Mouse (Mus musculus): ENCODE data around the gene Bend6. TPM values are rescaled to one million over a fixed set of nuclear protein-coding genes. Genes with fewer than 3 reads are reported as not detected.
A peak's percentile ranks its signal among the peaks of the same experiment; 100 is the strongest.
"Not testable (repeated sequence)": the region's sequence is repeated elsewhere in the genome, so short reads cannot be mapped to it uniquely, and the experiment has no call there.

Bend6 gene
- polyA plus RNA-seq, 1 experiment from 2014 or later: 3.1 TPM

DNA sequence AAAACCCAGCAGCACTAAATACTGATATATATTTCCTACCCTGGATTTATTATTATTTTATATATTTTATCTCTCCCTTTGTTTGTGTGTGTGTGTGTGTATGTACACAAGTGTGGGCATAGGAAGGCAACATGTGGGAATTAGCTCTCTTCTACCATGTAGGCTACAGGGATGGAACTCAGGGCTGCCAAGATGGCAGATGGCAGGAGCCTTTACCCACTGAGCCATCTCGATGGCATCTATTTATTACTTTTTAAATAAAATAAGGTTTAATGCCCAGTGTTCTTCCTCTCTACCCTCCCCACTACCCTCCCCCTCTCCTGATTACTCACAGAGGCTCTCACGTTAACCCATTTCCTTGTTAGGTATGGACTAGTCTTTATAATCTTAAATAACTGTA lies 38.6 kb downstream of the Bend6 start:
- H3K9ac ChIP-seq (replicated peaks): no peak overlapping the region
- no peak for ATAC-seq (ENCODE audit: low FRiP score, low read depth)
- no peaks in the 10 kb centered on the region for H3K36me3 ChIP-seq
- H3K27ac ChIP-seq (replicated peaks): no peak overlapping the region
- H3K4me2 ChIP-seq (replicated peaks): no peak overlapping the region
- no peaks in the 10 kb centered on the region for H3K9me3 ChIP-seq
- 86% methylated on average over 2 of the region's 2 CpGs for WGBS
- no peaks in the 10 kb centered on the region for H3K27me3 ChIP-seq
- H3K4me1 ChIP-seq: no peaks in the 10 kb centered on the region
- no peak overlapping the region for H3K4me3 ChIP-seq

DNA sequence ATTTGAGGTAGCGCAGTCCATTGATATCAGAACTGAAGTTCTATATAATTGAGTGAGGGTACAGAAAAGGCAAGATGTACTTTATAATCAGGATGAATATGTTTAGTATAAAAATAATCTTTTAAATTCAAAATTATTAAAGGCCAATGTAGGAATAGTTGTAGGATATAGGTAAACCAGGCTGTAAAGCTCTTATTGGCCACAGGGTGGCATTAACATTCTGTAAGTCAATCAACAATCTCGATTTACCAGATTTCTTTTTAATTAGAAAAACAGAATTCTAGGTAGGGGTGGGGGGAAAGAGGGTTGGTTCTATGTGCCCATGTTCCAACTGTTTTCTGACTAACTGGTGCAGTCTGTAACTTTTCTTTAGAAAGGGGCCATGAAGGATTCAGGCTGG lies 60.8 kb downstream of the Bend6 start:
- H3K27ac ChIP-seq (replicated peaks): no peak overlapping the region
- H3K4me2 ChIP-seq (replicated peaks): no peak overlapping the region
- ATAC-seq (ENCODE audit: low FRiP score, low read depth): no peak
- H3K9ac ChIP-seq (replicated peaks): no peak overlapping the region
- no peak overlapping the region for H3K4me3 ChIP-seq
- H3K36me3 ChIP-seq: no peaks in the 10 kb centered on the region
- no peaks in the 10 kb centered on the region for H3K4me1 ChIP-seq
- WGBS: 94% methylated on average over 2 of the region's 2 CpGs
- H3K9me3 ChIP-seq: no peaks in the 10 kb centered on the region
- no peaks in the 10 kb centered on the region for H3K27me3 ChIP-seq

DNA sequence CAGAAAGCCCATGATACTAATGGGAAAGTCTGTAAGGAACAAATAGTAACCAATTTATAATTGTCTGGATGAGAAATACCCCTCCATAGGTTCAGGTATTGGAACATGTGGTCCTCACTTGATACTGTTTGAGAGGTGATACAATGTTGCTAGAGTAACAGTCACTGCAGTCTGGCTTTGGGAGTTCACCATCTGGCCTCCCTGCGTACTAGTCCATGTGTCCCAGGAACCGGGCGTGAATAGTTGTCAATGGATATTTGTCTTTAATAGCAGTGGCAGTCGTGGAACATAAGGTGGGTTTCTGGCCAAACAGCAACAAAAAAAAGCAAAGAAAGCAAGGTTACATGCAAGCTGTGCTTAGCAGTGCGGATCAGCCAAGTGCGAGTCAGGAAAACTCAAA lies 63.8 kb downstream of the Bend6 start:
- H3K4me1 ChIP-seq: no peaks in the 10 kb centered on the region
- ATAC-seq (ENCODE audit: low FRiP score, low read depth): no peak

DNA sequence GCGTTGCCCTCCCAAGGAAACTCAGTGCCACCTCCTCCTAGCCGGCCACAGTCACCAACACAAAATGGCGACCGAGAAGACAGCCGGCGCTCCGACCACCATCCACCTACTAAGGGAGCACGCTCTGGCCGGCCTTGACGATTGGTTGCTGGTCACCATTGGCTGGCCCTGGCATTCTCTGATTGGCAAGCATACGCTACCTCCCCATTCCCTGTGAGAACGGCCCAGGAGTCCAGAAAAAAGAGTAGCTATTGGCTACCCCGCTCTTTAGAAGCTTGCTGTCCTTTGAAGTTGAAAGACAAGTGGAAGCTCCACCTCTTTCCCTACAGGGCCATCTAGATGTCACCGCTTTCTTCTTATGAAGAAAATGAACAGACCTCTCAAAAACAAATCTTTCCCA lies 68.7 kb downstream of the Bend6 start:
- H3K4me1 ChIP-seq; H3K9me3 ChIP-seq; H3K4me2 ChIP-seq (replicated peaks); H3K36me3 ChIP-seq; ATAC-seq (ENCODE audit: low FRiP score, low read depth); H3K9ac ChIP-seq (replicated peaks); H3K27me3 ChIP-seq; H3K27ac ChIP-seq (replicated peaks); H3K4me3 ChIP-seq: not testable (repeated sequence)
- 95% methylated on average over 14 of the region's 14 CpGs for WGBS

More for the DNA sequence above, 63.8 kb downstream of the Bend6 start:
- Histone ChIP-seq H3K4me2 (replicated peaks) (no peak overlapping the region), H3K9ac (replicated peaks) (no peak overlapping the region), H3K4me3 (no peak overlapping the region), H3K27ac (replicated peaks) (no peak overlapping the region), H3K27me3 (no peaks in the 10 kb centered on the region), H3K36me3 (no peaks in the 10 kb centered on the region), H3K9me3 (no peaks in the 10 kb centered on the region)
- 79% methylated on average over 6 of the region's 6 CpGs for WGBS

DNA sequence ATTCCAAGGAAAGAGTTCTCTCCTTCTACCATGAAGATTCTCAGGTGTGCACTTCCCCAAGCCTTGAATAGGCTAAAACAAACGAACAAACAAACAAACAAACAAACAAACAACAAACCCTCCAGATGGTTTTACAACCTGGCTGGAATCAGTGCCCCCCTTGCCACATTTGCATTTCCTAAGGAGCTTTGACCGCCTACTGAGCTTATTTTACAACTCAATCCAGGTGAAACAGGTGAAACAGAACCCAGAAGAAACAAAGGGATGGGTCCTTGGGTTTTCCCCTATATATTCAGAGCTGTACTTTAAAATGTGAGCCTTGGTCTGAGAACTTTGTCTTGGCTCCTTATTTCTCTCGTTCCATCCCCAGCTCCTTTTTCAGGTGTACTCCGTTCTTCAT lies 77.0 kb downstream of the Bend6 start:
- 70% methylated on average over 4 of the region's 4 CpGs for WGBS
- no peak overlapping the region for H3K9ac ChIP-seq (replicated peaks)
- 0 out of 2 replicates have a peak, but pooled peaks cover 4% of the 10 kb centered on the region for H3K9me3 ChIP-seq
- H3K4me3 ChIP-seq: no peak overlapping the region
- H3K4me1 ChIP-seq: no peaks in the 10 kb centered on the region
- no peaks in the 10 kb centered on the region for H3K36me3 ChIP-seq
- H3K27me3 ChIP-seq: no peaks in the 10 kb centered on the region
- no peak overlapping the region for H3K27ac ChIP-seq (replicated peaks)
- ATAC-seq (ENCODE audit: low FRiP score, low read depth): no peak
- H3K4me2 ChIP-seq (replicated peaks): no peak overlapping the region

DNA sequence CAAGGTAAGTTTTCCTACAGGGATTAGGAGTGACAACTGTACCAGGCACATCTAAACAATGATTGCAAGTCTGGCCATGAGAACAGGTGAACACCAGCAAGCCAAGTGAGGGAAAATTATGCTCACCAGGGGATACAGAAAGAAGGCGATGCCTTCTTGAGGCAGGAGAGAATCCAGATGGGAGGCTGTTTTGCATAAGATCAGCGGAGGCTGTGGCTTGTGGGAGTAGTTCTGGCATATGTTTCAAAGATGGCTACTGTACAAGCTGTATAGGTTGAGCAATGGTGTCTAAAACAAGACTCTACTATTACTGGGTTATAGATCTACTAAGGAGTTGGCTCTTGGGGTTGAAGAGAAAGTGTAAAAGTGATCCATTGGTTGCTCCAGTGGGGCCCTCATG lies 89.7 kb downstream of the Bend6 start:
- peaks cover 2% of the 10 kb centered on the region; the same call in 1 of the 2 replicates for H3K36me3 ChIP-seq
- no peaks in the 10 kb centered on the region for H3K27me3 ChIP-seq
- 70% methylated on average over 2 of the region's 2 CpGs for WGBS
- H3K9ac ChIP-seq (replicated peaks): no peak overlapping the region
- ATAC-seq (ENCODE audit: low FRiP score, low read depth): no peak
- no peaks in the 10 kb centered on the region for H3K9me3 ChIP-seq
- H3K4me2 ChIP-seq (replicated peaks): no peak overlapping the region
- peaks cover 6% of the 10 kb centered on the region for H3K4me1 ChIP-seq
- no peak overlapping the region for H3K4me3 ChIP-seq
- H3K27ac ChIP-seq (replicated peaks): no peak overlapping the region

DNA sequence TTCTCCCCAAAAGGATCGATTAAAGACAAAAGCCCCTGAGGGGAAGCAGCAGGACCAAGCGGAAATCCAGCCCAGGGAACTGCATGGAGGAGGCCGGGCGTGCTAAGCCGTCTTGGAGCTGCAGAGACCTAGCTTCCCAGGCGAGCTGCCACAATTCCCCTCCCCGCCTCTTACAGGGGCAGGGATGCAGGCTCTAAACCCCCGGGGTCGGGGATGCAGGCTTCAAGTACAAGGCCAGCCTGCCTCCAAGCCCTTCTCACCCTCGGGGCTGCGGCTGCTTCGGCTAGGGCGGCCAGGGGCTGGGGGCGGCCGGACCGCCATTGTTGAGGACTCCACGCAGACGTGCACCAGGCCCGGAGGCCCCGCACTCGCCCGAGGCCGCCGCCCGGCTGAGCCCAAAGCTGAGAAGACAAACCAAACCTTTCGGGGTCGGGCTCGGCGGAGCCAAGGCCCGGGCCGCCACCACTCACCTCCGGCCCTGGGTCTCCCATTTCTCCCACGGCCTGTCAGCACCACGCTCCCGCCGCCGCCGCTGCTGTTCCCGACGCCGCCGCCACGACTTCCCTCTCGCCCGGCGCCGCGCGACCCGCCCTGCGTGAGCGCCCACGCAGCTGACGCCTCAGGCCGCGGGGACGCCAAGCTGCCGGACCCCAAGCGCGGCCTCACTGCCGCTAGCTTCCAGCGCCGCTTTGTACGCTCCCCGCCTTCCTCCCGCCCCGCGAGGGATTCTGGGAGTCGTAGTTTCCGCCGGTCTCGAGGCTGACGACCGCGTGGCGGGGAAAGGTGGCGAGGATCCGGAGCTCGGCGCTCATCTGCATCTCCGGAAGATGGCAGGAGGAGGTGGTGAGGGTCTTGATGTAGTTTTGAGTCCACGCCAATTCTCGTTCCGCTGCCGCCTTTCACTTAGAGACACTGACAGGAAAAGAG lies 93.5 kb downstream of the Bend6 start, which contains the start of gene Zfp451:
Zfp451 (minus strand) TSS at position 728 of the 927 bp plus-strand sequence.
- peak within 1 kb of the TSS; percentile 95 for H3K27ac ChIP-seq (replicated peaks)
- H3K4me3 ChIP-seq: peak within 1 kb of the TSS; percentile 94
- H3K36me3 ChIP-seq: peaks cover 34% of the 10 kb centered on the region
- no peaks in the 10 kb centered on the region for H3K27me3 ChIP-seq
- ATAC-seq (ENCODE audit: low FRiP score, low read depth): peak; percentile 93
- peak within 1 kb of the TSS; percentile 97 for H3K9ac ChIP-seq (replicated peaks)
- no peaks in the 10 kb centered on the region for H3K9me3 ChIP-seq
- peak within 1 kb of the TSS; percentile 79 for H3K4me2 ChIP-seq (replicated peaks)
- peaks cover 15% of the 10 kb centered on the region for H3K4me1 ChIP-seq
- under 1% methylated on average over 73 of the region's 85 CpGs for WGBS

DNA sequence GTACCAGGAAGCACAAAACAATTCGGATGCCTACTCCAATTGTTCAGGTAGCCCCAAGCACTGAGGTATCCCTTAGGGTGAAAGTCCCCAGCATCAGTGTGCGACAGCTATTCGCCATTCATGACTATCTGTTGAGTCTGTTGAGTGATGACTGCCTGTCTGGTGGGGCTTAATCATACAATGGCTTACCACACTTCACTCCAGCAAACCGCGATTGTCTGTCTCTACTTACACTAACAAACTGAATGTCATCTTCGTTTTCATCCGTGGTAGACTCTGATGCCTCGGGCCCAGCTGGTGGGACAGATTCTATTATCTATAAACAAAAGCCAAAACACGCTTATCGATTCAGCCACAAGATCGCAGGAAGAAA lies 94.1 kb downstream of the Bend6 start:
- 10% methylated on average over 11 of the region's 11 CpGs for WGBS
- H3K4me2 ChIP-seq (replicated peaks): peak overlapping the region; percentile 79
- H3K27me3 ChIP-seq: no peaks in the 10 kb centered on the region
- peak; percentile 20 for ATAC-seq (ENCODE audit: low FRiP score, low read depth)
- H3K4me1 ChIP-seq: peaks cover 15% of the 10 kb centered on the region
- peaks cover 38% of the 10 kb centered on the region for H3K36me3 ChIP-seq
- no peaks in the 10 kb centered on the region for H3K9me3 ChIP-seq
- H3K4me3 ChIP-seq: peak overlapping the region; percentile 94
- H3K9ac ChIP-seq (replicated peaks): peak overlapping the region; percentile 97
- peak overlapping the region; percentile 95 for H3K27ac ChIP-seq (replicated peaks)

DNA sequence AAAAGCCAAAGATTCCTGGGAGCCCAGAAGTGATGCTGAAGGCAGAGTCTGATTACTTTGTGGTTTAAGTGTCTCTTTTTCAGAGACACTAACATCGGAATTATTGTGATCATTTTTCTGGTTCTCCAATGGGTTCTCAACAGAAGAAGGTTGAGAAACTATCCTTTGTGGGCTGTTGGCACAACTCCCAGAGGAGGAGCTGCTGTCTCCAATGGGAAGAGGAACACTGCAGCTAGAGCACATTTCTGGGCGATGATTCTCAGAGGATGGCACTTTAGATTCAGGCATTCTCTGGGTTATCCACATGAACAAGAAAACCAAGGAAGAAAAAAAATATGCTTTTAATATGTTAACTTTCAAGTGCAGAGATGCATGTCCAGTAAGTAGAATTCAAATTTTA lies 104.3 kb downstream of the Bend6 start:
- Histone ChIP-seq H3K27me3 (no peaks in the 10 kb centered on the region), H3K9me3 (no peaks in the 10 kb centered on the region), H3K4me2 (replicated peaks) (no peak overlapping the region), H3K4me3 (no peak overlapping the region), H3K4me1 (no peaks in the 10 kb centered on the region), H3K36me3 (peaks cover 66% of the 10 kb centered on the region), H3K27ac (replicated peaks) (no peak overlapping the region), H3K9ac (replicated peaks) (no peak overlapping the region)
- ATAC-seq (ENCODE audit: low FRiP score, low read depth): no peak
- 98% methylated on average over 2 of the region's 2 CpGs for WGBS

Other genes starting within 250 kb of the Bend6 start
- 40.3 and 40.5 TPM in 2 replicates for gene Prim2, start 238.0 kb downstream of the Bend6 start, polyA plus RNA-seq (2016; fragmentation: Nextera tagmentation; extraction: Ambion mirVana)
- 29.3 and 32.2 TPM in 2 replicates for gene Rab23, start 187.9 kb downstream of the Bend6 start, polyA plus RNA-seq (2016; fragmentation: Nextera tagmentation; extraction: Ambion mirVana)
- 20.6 and 21.7 TPM in 2 replicates for gene Bag2, start 150.0 kb downstream of the Bend6 start, polyA plus RNA-seq (2016; fragmentation: Nextera tagmentation; extraction: Ambion mirVana)
- gene Zfp451, start 93.2 kb downstream of the Bend6 start, polyA plus RNA-seq (2016; fragmentation: Nextera tagmentation; extraction: Ambion mirVana): 49.2 and 59.1 TPM in 2 replicates
- gene Dst, start 409 bp upstream of the Bend6 start, polyA plus RNA-seq (2016; fragmentation: Nextera tagmentation; extraction: Ambion mirVana): 38.4 and 41.4 TPM in 2 replicates